Mouse (Mus musculus) MEL (cell line): Measurements from ENCODE around the gene Cldn10.

Experiments
- CHD1 ChIP-seq: IDR thresholded peaks from 2 replicates; pipeline ENCODE4 v1.6.1; 2012; ENCODE audit warnings: low read depth, mild to moderate bottlenecking, inconsistent platforms, low read length, improper control_type of control experiment
- MXI1 ChIP-seq: IDR thresholded peaks from 2 replicates; pipeline ENCODE4 v1.6.1; 2011; ENCODE audit warnings: mild to moderate bottlenecking, low read depth, low read length, improper control_type of control experiment
- NRF1 ChIP-seq: IDR thresholded peaks from 2 replicates; pipeline ENCODE4 v1.6.1; 2014; ENCODE audit warnings: low read depth, mild to moderate bottlenecking, inconsistent platforms, low read length, improper control_type of control experiment, moderate library complexity; ENCODE audit not compliant: poor library complexity, insufficient read depth, severe bottlenecking
- USF1 ChIP-seq: IDR thresholded peaks from 2 replicates; pipeline ENCODE4 v1.6.1; 2014; ENCODE audit warnings: low read depth, mild to moderate bottlenecking, inconsistent platforms, low read length, improper control_type of control experiment, moderate library complexity

GRCm38 (mm10) chr14:118866014-118866811 is 78.5 kb downstream of the Cldn10 start:
- TF ChIP-seq MXI1 (no peak), CHD1 (no peak), USF1 (no peak), NRF1 (no peak)
